Mouse (Mus musculus): ENCODE measurements at regions not wholly inside any gene's neighbourhood (a gene's known extent, or its start where the extent isn't known, plus 50 kb on each side); places are given as distances from the start of the nearest gene placed in this dataset.

GRCm38 (mm10) chr13:38815002-38815707 is 145.5 kb downstream of the Slc35b3 start:
- no peak overlapping the region for H3K4me3 ChIP-seq
- DNase-seq (ENCODE audit: extremely low spot score in 1 of 2, low spot score in 2 of 2): no peak
- no peak for TF ChIP-seq CTCF (IDR thresholded peaks at IDR 0.05)
- intact Hi-C loops (cut with DNase I): loop anchor here (2.0 to 5.0 kb wide), 2 partner anchors 40 to 58 kb away; no protein-coding TSS in a partner anchor
- H3K27ac ChIP-seq: no peak overlapping the region

- H3K27ac ChIP-seq: no peak overlapping the region
- no peak overlapping the region for H3K4me3 ChIP-seq
- DNase-seq (ENCODE audit: extremely low spot score in 1 of 2, low spot score in 2 of 2): no peak
- TF ChIP-seq CTCF (IDR thresholded peaks at IDR 0.05): no peak
- intact Hi-C loops (cut with DNase I): no loop called here
Measured at GRCm38 (mm10) chr13:38798514-38798913, 139.7 kb upstream of the Eef1e1 start.

GRCm38 (mm10) chr13:38793456-38793855 is 134.6 kb upstream of the Eef1e1 start:
- Histone ChIP-seq H3K27ac (no peak overlapping the region), H3K4me3 (no peak overlapping the region)
- intact Hi-C loops (cut with DNase I): no loop called here
- no peak for TF ChIP-seq CTCF (IDR thresholded peaks at IDR 0.05)
- DNase-seq (ENCODE audit: extremely low spot score in 1 of 2, low spot score in 2 of 2): no peak

GRCm38 (mm10) chr13:38780630-38781010 is 121.8 kb upstream of the Eef1e1 start:
- Histone ChIP-seq H3K4me3 (no peak overlapping the region), H3K27ac (no peak overlapping the region; the same call in 1 of the 2 replicates)
- intact Hi-C loops (cut with DNase I): loop anchor here (5.0 kb wide), 1 partner anchor 162 kb away; no protein-coding TSS in a partner anchor
- no peak for TF ChIP-seq CTCF (IDR thresholded peaks at IDR 0.05)
- DNase-seq (ENCODE audit: extremely low spot score in 1 of 2, low spot score in 2 of 2): no peak

- intact Hi-C loops (cut with DNase I): loop anchor here (5.0 kb wide), 1 partner anchor 162 kb away; no protein-coding TSS in a partner anchor
- Histone ChIP-seq H3K4me3 (no peak overlapping the region), H3K27ac (no peak overlapping the region)
- TF ChIP-seq CTCF (IDR thresholded peaks at IDR 0.05): no peak
- no peak for DNase-seq (ENCODE audit: extremely low spot score in 1 of 2, low spot score in 2 of 2)
Measured at GRCm38 (mm10) chr13:38779984-38780629, 121.2 kb upstream of the Eef1e1 start.

- no peak overlapping the region for H3K4me3 ChIP-seq
Measured at GRCm38 (mm10) chr13:38776546-38776945, 117.7 kb upstream of the Eef1e1 start.

GRCm38 (mm10) chr13:38772996-38773395 is 114.1 kb upstream of the Eef1e1 start:
- H3K27ac ChIP-seq: no peak overlapping the region
- intact Hi-C loops (cut with DNase I): no loop called here
- H3K4me3 ChIP-seq: no peak overlapping the region
- TF ChIP-seq CTCF (IDR thresholded peaks at IDR 0.05): no peak
- DNase-seq (ENCODE audit: extremely low spot score in 1 of 2, low spot score in 2 of 2): no peak

More at GRCm38 (mm10) chr13:38776546-38776945, 117.7 kb upstream of the Eef1e1 start:
- DNase-seq (ENCODE audit: extremely low spot score in 1 of 2, low spot score in 2 of 2): no peak
- intact Hi-C loops (cut with DNase I): no loop called here
- H3K27ac ChIP-seq: no peak overlapping the region
- TF ChIP-seq CTCF (IDR thresholded peaks at IDR 0.05): no peak

GRCm38 (mm10) chr13:38766133-38766532 is 107.3 kb upstream of the Eef1e1 start:
- Histone ChIP-seq H3K27ac (no peak overlapping the region), H3K4me3 (no peak overlapping the region)
- TF ChIP-seq CTCF (IDR thresholded peaks at IDR 0.05): peak; percentile 54
- no peak for DNase-seq (ENCODE audit: extremely low spot score in 1 of 2, low spot score in 2 of 2)
- intact Hi-C loops (cut with DNase I): no loop called here

- H3K4me3 ChIP-seq: no peak overlapping the region
- DNase-seq (ENCODE audit: extremely low spot score in 1 of 2, low spot score in 2 of 2): no peak
- intact Hi-C loops (cut with DNase I): no loop called here
- no peak for TF ChIP-seq CTCF (IDR thresholded peaks at IDR 0.05)
- H3K27ac ChIP-seq: no peak overlapping the region
Measured at GRCm38 (mm10) chr13:38760261-38760660, 101.4 kb upstream of the Eef1e1 start.

- DNase-seq (ENCODE audit: extremely low spot score in 1 of 2, low spot score in 2 of 2): no peak
- intact Hi-C loops (cut with DNase I): loop anchor here (5.0 to 10.0 kb wide), 2 partner anchors 61 to 98 kb away; no protein-coding TSS in a partner anchor
- Histone ChIP-seq H3K27ac (no peak overlapping the region), H3K4me3 (no peak overlapping the region)
- no peak for TF ChIP-seq CTCF (IDR thresholded peaks at IDR 0.05)
Measured at GRCm38 (mm10) chr13:38756629-38757227, 97.9 kb upstream of the Eef1e1 start.

GRCm38 (mm10) chr13:38753722-38754121 is 94.9 kb upstream of the Eef1e1 start:
- no peak for TF ChIP-seq CTCF (IDR thresholded peaks at IDR 0.05)
- Histone ChIP-seq H3K27ac (peak overlapping the region; percentile 74), H3K4me3 (no peak overlapping the region)
- peak in 1 of 2 experiments; percentile 18 for DNase-seq (ENCODE audit: extremely low spot score in 1 of 2, low spot score in 2 of 2)
- intact Hi-C loops (cut with DNase I): loop anchor here (5.0 to 10.0 kb wide), 2 partner anchors 41 to 101 kb away; no protein-coding TSS in a partner anchor

- no peak for TF ChIP-seq CTCF (IDR thresholded peaks at IDR 0.05)
- no peak overlapping the region for H3K4me3 ChIP-seq
- H3K27ac ChIP-seq: no peak overlapping the region
- DNase-seq (ENCODE audit: extremely low spot score in 1 of 2, low spot score in 2 of 2): no peak
- intact Hi-C loops (cut with DNase I): loop anchor here (5.0 to 10.0 kb wide), 2 partner anchors 40 to 103 kb away; no protein-coding TSS in a partner anchor
Measured at GRCm38 (mm10) chr13:38751876-38752275, 93.0 kb upstream of the Eef1e1 start.

Data from left cerebral cortex, adult 2 months (tissue).